Mouse (Mus musculus) forebrain, embryonic 12.5 days (tissue): ENCODE measurements around the gene Stk24. TPM values are rescaled to one million over a fixed set of nuclear protein-coding genes. Genes with fewer than 3 reads are reported as not detected.

ENCODE experiments used
- ATAC-seq: fragments of 200-750 bp; cut with Nextera tagmentation; 2 replicates; pipeline ENCODE4 v1.8.0; 2017; ENCODE audit warnings: moderate TSS enrichment; ENCODE audit not compliant: low FRiP score
- H3K27ac ChIP-seq: fragments of 300-500 bp; sonication (generic); 2 replicates; pipeline ENCODE4 v1.5.1; 2016; ENCODE audit warnings: mild to moderate bottlenecking
- H3K27me3 ChIP-seq: fragments of 300-500 bp; sonication (generic); 2 replicates; pipeline ENCODE4 v1.6.1; 2016; ENCODE audit warnings: mild to moderate bottlenecking
- H3K36me3 ChIP-seq: fragments of 300-500 bp; sonication (generic); replicated peaks from 2 replicates; pipeline ENCODE4 v1.6.1; 2016; ENCODE audit warnings: mild to moderate bottlenecking
- H3K4me1 ChIP-seq: fragments of 300-500 bp; sonication (generic); 2 replicates; pipeline ENCODE4 v1.6.1; 2016
- H3K4me2 ChIP-seq: fragments of 300-500 bp; sonication (generic); 2 replicates; pipeline ENCODE4 v1.6.1; 2016; ENCODE audit warnings: mild to moderate bottlenecking, moderate library complexity
- H3K4me3 ChIP-seq: fragments of 300-500 bp; sonication (generic); replicated peaks from 2 replicates; pipeline ENCODE4 v1.5.1; 2016; ENCODE audit warnings: mild to moderate bottlenecking
- H3K9ac ChIP-seq: fragments of 300-500 bp; sonication (generic); 2 replicates; pipeline ENCODE4 v1.6.1; 2016; ENCODE audit warnings: mild to moderate bottlenecking
- H3K9me3 ChIP-seq: fragments of 300-500 bp; sonication (generic); 2 replicates; pipeline ENCODE4 v1.6.1; 2016
- WGBS: fragments of 180-500 bp; shearing (Covaris S2); methylation state at CpG from one replicate; pipeline ENCODE4 v1.1.7; 2016; 5-methylcytosine and 5-hydroxymethylcytosine counted together
- polyA plus RNA-seq: library from polyadenylated mRNA; unstranded; fragments of >200 nt; fragmentation: Nextera tagmentation; extraction: Ambion mirVana; gene quantifications from 2 replicates; pipeline ENCODE4 v1.2.1, GENCODE M21; 2016

Stk24 gene
- polyA plus RNA-seq, 1 experiment from 2014 or later, result 41.3 TPM

GRCm38 (mm10) chr14:121297103-121297502 is 82.7 kb downstream of the Stk24 start:
- no peak overlapping the region for H3K4me3 ChIP-seq
- WGBS, result 88% methylated on average over 6 of the region's 6 CpGs
- H3K27ac ChIP-seq, result no peak overlapping the region

GRCm38 (mm10) chr14:121294484-121294883 is 85.3 kb downstream of the Stk24 start:
- Histone ChIP-seq H3K9me3 (no peaks in the 10 kb centered on the region), H3K27ac (no peak overlapping the region), H3K4me2 (no peak overlapping the region), H3K9ac (no peak overlapping the region), H3K36me3 (peaks cover 55% of the 10 kb centered on the region), H3K27me3 (no peaks in the 10 kb centered on the region), H3K4me1 (no peaks in the 10 kb centered on the region), H3K4me3 (no peak overlapping the region)
- 90% methylated on average over 12 of the region's 12 CpGs for WGBS
- no peak for ATAC-seq

More at GRCm38 (mm10) chr14:121297103-121297502, 82.7 kb downstream of the Stk24 start:
- H3K27me3 ChIP-seq, result no peaks in the 10 kb centered on the region
- H3K9ac ChIP-seq, result no peak overlapping the region
- no peak overlapping the region for H3K4me2 ChIP-seq
- no peaks in the 10 kb centered on the region for H3K9me3 ChIP-seq
- peaks cover 60% of the 10 kb centered on the region for H3K36me3 ChIP-seq
- H3K4me1 ChIP-seq, result no peaks in the 10 kb centered on the region
- ATAC-seq, result no peak

- no peak overlapping the region for H3K9ac ChIP-seq
- H3K27ac ChIP-seq, result no peak overlapping the region
- WGBS, result 94% methylated on average over 3 of the region's 3 CpGs
- no peaks in the 10 kb centered on the region for H3K9me3 ChIP-seq
- no peaks in the 10 kb centered on the region for H3K4me1 ChIP-seq
- peaks cover 58% of the 10 kb centered on the region for H3K36me3 ChIP-seq
- H3K4me2 ChIP-seq, result no peak overlapping the region
- H3K4me3 ChIP-seq, result no peak overlapping the region
- H3K27me3 ChIP-seq, result no peaks in the 10 kb centered on the region
- no peak for ATAC-seq
These were observed 87.4 kb downstream of the Stk24 start for GRCm38 (mm10) chr14:121292391-121292790.

GRCm38 (mm10) chr14:121291881-121292280 is 87.9 kb downstream of the Stk24 start:
- peaks cover 62% of the 10 kb centered on the region for H3K36me3 ChIP-seq
- H3K9me3 ChIP-seq, result no peaks in the 10 kb centered on the region
- no peaks in the 10 kb centered on the region for H3K27me3 ChIP-seq
- no peak overlapping the region for H3K9ac ChIP-seq
- no peaks in the 10 kb centered on the region for H3K4me1 ChIP-seq
- H3K27ac ChIP-seq, result no peak overlapping the region
- WGBS, result 87% methylated on average over 8 of the region's 8 CpGs
- no peak overlapping the region for H3K4me2 ChIP-seq
- no peak for ATAC-seq
- no peak overlapping the region for H3K4me3 ChIP-seq

- H3K27me3 ChIP-seq, result no peaks in the 10 kb centered on the region
- no peak overlapping the region for H3K4me3 ChIP-seq
- ATAC-seq, result no peak
- no peak overlapping the region for H3K4me2 ChIP-seq
- 94% methylated on average over 14 of the region's 14 CpGs for WGBS
- no peaks in the 10 kb centered on the region for H3K4me1 ChIP-seq
- peaks cover 70% of the 10 kb centered on the region for H3K36me3 ChIP-seq
- H3K27ac ChIP-seq, result no peak overlapping the region
- no peaks in the 10 kb centered on the region for H3K9me3 ChIP-seq
- H3K9ac ChIP-seq, result no peak overlapping the region
These were observed 94.3 kb downstream of the Stk24 start for GRCm38 (mm10) chr14:121285379-121286120.

- H3K27ac ChIP-seq, result no peak overlapping the region
- peaks cover 70% of the 10 kb centered on the region for H3K36me3 ChIP-seq
These were observed 98.5 kb downstream of the Stk24 start for GRCm38 (mm10) chr14:121281336-121281710.

GRCm38 (mm10) chr14:121280601-121281335 is 99.0 kb downstream of the Stk24 start:
- peaks cover 70% of the 10 kb centered on the region for H3K36me3 ChIP-seq
- no peak for ATAC-seq
- H3K4me2 ChIP-seq, result no peak overlapping the region
- no peak overlapping the region for H3K27ac ChIP-seq
- H3K4me1 ChIP-seq, result no peaks in the 10 kb centered on the region
- H3K27me3 ChIP-seq, result no peaks in the 10 kb centered on the region
- H3K4me3 ChIP-seq, result no peak overlapping the region
- 89% methylated on average over 16 of the region's 16 CpGs for WGBS
- H3K9ac ChIP-seq, result no peak overlapping the region
- H3K9me3 ChIP-seq, result no peaks in the 10 kb centered on the region

More at GRCm38 (mm10) chr14:121281336-121281710, 98.5 kb downstream of the Stk24 start:
- Histone ChIP-seq H3K27me3 (no peaks in the 10 kb centered on the region), H3K9me3 (no peaks in the 10 kb centered on the region), H3K4me3 (no peak overlapping the region), H3K4me1 (no peaks in the 10 kb centered on the region), H3K4me2 (no peak overlapping the region), H3K9ac (no peak overlapping the region)
- ATAC-seq, result no peak

GRCm38 (mm10) chr14:121279106-121279505 is 100.7 kb downstream of the Stk24 start:
- peak; percentile 63 for ATAC-seq
- no peak overlapping the region for H3K27ac ChIP-seq
- no peaks in the 10 kb centered on the region for H3K4me1 ChIP-seq
- H3K9me3 ChIP-seq, result no peaks in the 10 kb centered on the region
- H3K36me3 ChIP-seq, result peaks cover 67% of the 10 kb centered on the region
- no peak overlapping the region for H3K4me2 ChIP-seq
- no peak overlapping the region for H3K9ac ChIP-seq
- 31% methylated on average over 6 of the region's 6 CpGs for WGBS
- no peaks in the 10 kb centered on the region for H3K27me3 ChIP-seq
- no peak overlapping the region for H3K4me3 ChIP-seq

GRCm38 (mm10) chr14:121276016-121276415 is 103.8 kb downstream of the Stk24 start:
- Histone ChIP-seq H3K9ac (no peak overlapping the region), H3K27ac (no peak overlapping the region), H3K27me3 (no peaks in the 10 kb centered on the region), H3K36me3 (peaks cover 68% of the 10 kb centered on the region), H3K9me3 (no peaks in the 10 kb centered on the region), H3K4me1 (no peaks in the 10 kb centered on the region), H3K4me3 (no peak overlapping the region), H3K4me2 (no peak overlapping the region)
- WGBS, result 94% methylated on average over 10 of the region's 10 CpGs
- ATAC-seq, result no peak

GRCm38 (mm10) chr14:121274985-121275384 is 104.8 kb downstream of the Stk24 start:
- Histone ChIP-seq H3K4me2 (no peak overlapping the region), H3K4me3 (no peak overlapping the region), H3K9me3 (no peaks in the 10 kb centered on the region), H3K27me3 (no peaks in the 10 kb centered on the region), H3K4me1 (no peaks in the 10 kb centered on the region), H3K27ac (no peak overlapping the region), H3K9ac (no peak overlapping the region), H3K36me3 (peaks cover 65% of the 10 kb centered on the region)
- ATAC-seq, result no peak
- 90% methylated on average over 12 of the region's 12 CpGs for WGBS

- H3K36me3 ChIP-seq, result peaks cover 47% of the 10 kb centered on the region
These were observed 109.3 kb downstream of the Stk24 start for GRCm38 (mm10) chr14:121270490-121270889.

GRCm38 (mm10) chr14:121267801-121268200 is 112.0 kb downstream of the Stk24 start:
- WGBS, result 90% methylated on average over 8 of the region's 8 CpGs
- Histone ChIP-seq H3K9ac (no peak overlapping the region), H3K36me3 (peaks cover 27% of the 10 kb centered on the region), H3K27me3 (no peaks in the 10 kb centered on the region), H3K4me3 (no peak overlapping the region), H3K9me3 (no peaks in the 10 kb centered on the region), H3K27ac (no peak overlapping the region), H3K4me1 (no peaks in the 10 kb centered on the region), H3K4me2 (no peak overlapping the region)
- no peak for ATAC-seq

More at GRCm38 (mm10) chr14:121270490-121270889, 109.3 kb downstream of the Stk24 start:
- no peak for ATAC-seq
- Histone ChIP-seq H3K4me1 (no peaks in the 10 kb centered on the region), H3K27ac (no peak overlapping the region), H3K4me2 (no peak overlapping the region), H3K27me3 (no peaks in the 10 kb centered on the region), H3K4me3 (no peak overlapping the region), H3K9me3 (no peaks in the 10 kb centered on the region), H3K9ac (no peak overlapping the region)
- 90% methylated on average over 6 of the region's 6 CpGs for WGBS
